Mouse (Mus musculus): ENCODE measurements around the gene Sap25.
A peak's percentile ranks its signal among the peaks of the same experiment; 100 is the strongest.

Gene Sap25

GRCm38 (mm10) chr5:137660064-137660688 is 19.0 kb downstream of the Sap25 start:
- DNase-seq (ENCODE audit: low spot score in 2 of 2) = peak; percentile 59 to 83

GRCm38 (mm10) chr5:137663057-137663456 is 21.9 kb downstream of the Sap25 start:
- no peak for DNase-seq (ENCODE audit: low spot score in 2 of 2)

- peak in 1 of 2 experiments; percentile 31 for DNase-seq (ENCODE audit: low spot score in 2 of 2)
These were observed 27.8 kb downstream of the Sap25 start for GRCm38 (mm10) chr5:137668971-137669370.

DNA sequence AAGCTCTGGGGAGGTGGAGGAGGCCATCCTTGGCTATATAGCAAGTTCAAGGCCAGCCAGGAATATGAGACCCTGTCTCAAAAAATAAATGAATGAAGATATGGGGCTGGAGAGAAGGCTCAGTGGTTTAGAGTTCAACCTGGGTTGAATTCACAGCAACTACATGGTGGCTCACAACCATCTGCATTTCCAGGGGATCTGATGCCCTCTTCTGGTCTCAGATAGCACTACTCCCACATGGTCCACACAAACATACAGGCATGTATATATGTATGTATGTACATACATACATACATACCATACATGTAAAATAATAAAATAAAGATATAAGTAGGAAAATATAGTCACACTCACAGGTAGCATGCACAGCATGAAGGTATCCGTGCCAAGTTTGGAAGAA is 29.1 kb downstream of the Sap25 start:
- no peak for DNase-seq (ENCODE audit: low spot score in 2 of 2)

- peak; percentile 53 to 74 for DNase-seq (ENCODE audit: low spot score in 2 of 2)
These were observed 30.5 kb downstream of the Sap25 start for GRCm38 (mm10) chr5:137671443-137672240.

GRCm38 (mm10) chr5:137672361-137672760 is 31.2 kb downstream of the Sap25 start:
- DNase-seq (ENCODE audit: low spot score in 2 of 2) = no peak

GRCm38 (mm10) chr5:137673015-137673414 is 31.9 kb downstream of the Sap25 start:
- DNase-seq (ENCODE audit: low spot score in 2 of 2) = no peak

DNA sequence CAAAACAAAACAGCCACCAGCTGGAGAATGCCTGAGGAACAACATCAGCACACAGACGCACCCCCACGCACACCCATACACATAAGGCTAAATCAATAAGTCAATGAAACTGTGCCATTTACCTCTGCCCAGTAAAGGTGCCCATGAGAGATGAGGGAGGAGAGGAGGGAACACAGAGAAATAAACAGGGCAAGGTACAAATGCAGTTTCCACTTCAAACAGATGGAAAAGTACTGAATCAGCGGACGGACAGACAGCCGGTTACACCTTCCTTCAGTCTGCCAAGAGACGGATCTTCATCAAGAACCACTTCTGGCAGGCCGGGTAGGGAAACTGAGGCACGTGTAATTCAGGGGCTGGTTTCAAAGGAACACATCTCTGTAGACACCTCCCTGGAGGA is 33.7 kb downstream of the Sap25 start:
- no peak for DNase-seq (ENCODE audit: low spot score in 2 of 2)

DNA sequence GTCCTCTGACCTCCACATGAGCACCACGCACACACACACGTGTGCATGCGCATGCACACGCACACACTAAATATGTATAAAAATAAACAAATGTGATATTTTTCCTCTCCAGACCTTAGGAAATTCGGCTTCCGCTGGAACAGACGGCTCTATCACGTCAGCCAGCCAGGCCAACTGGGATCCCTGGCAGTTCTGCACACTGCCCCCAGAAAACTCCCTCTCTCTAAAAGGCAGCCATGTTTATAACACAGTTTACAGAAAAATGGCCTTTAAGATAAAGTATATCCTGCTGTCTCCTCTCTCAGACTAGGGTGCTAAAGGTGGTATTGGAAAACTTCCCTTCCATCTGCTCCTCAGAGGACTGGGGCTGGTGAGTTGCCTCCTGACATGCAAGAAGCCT is 36.7 kb downstream of the Sap25 start:
- no peak for DNase-seq (ENCODE audit: low spot score in 2 of 2)

GRCm38 (mm10) chr5:137678736-137679135 is 37.6 kb downstream of the Sap25 start:
- DNase-seq (ENCODE audit: low spot score in 2 of 2) = no peak

DNA sequence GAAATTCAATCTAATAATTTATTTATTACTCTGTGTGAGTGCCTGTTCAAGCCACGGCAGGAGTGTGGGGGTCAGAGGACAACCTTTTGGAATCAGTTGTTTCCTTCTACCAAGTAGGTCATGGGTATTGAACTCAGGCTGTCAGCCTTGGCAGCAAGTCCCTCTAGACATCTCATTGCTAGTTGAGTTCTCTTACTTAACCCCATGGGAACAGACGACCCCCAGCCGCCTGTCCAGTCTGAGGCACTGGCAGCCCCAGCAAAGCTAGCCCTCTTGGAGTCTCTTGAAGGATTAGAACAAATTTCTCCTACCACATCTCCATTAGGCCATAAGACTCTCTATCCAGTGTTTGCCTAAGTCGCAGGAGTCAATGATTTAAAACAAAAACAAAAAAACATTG is 38.6 kb downstream of the Sap25 start:
- no peak for DNase-seq (ENCODE audit: low spot score in 2 of 2)

- no peak for DNase-seq (ENCODE audit: low spot score in 2 of 2)
These were observed 41.4 kb downstream of the Sap25 start for GRCm38 (mm10) chr5:137682526-137682925.

- no peak for DNase-seq (ENCODE audit: low spot score in 2 of 2)
These were observed 42.5 kb downstream of the Sap25 start for GRCm38 (mm10) chr5:137683388-137684293.

DNA sequence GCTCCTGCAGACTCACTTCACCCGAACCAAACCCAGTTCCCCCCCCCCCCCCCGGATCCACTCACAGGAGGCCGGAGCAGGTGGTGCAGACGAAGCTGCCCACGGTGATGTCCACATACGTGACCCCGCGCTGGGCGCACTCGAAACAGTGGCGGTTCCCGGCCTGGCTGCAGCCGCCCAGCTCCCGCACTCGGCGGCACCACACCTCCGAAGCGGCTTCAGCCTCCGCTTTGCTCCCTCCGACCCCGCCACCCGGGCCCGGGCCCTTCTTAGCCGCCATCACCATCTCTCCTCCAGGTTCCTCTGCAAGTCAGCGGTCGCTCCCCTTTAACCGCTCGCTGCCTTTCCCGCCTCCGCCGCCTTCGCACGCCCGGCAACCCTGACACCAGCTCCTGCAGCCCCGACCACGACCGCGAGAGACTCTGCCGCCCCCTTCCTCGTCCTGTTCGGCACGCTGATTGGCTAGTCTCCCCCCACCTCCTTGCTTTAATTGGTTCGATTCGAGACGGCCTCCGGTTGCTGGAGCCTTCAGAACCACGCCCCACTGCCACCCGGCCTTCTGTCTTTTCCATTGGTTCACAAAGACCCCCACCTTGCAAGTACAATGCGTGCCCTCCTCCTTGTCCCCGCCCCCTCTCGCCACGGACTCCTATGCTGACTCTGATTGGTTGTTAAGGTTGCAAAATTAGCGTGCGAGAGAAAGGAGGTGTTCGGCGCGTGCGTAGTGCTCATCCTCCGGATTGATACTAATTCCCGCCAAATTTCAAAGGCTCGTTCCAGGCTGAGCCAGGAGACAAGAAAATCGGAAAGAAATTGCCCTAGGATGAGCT is 43.4 kb downstream of the Sap25 start, which contains the start of gene Agfg2:
TSS of gene Agfg2 (minus strand) at position 433 of the 830 bp plus-strand sequence.
- peak; percentile 96 to 99 for DNase-seq (ENCODE audit: low spot score in 2 of 2)

DNA sequence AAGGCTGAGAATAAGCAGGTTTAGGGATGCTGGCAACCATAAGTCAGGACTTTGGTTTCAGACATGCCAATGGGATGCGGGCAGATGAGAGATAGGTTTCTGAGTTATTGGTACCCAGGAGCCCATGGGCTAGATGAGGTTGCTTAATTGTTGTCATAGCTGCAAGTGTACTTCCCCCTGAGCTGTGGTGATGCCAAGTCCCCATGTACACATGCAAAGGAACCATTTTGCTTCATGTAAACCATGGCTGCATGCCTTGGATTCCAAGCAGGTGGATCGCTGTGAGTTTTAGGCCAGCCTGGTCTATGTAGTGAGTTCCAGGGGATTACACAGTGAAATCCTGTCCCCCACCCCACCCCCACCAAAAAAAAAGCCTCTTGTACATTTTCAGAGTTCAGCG is 44.5 kb downstream of the Sap25 start:
- DNase-seq (ENCODE audit: low spot score in 2 of 2) = no peak

DNA sequence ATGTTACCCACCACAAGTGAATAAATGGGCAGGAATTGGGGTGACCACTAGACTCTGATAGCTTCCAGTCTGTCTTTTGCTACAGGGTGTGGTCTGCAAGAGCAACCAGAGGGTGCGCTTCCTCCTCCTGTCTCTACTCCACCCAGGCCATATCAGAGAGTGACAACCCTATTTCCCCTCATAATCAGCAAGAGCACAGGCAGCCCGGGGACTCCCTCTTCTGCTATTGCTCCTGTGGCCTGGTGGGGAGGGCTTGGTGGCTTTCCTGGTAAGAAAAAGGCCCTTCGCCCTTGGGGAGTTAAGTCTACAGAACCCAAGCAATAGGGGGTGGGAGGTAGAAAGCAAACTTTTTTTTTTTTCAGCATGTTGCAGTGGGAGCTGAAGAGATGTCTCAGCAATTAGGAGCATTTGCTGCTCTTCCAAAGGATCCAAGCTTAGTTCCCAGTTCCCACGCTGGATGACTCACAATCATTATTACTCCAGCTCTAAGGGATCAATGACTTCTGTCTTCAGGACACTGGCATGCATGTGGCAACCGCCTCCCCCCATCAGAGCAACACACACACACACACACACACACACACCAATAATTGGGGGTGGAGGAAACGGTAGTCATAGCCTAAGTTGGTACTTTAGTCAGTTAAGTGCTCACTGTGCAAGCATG is 45.1 kb downstream of the Sap25 start:
- no peak for DNase-seq (ENCODE audit: low spot score in 2 of 2)

GRCm38 (mm10) chr5:137689974-137690373 is 48.8 kb downstream of the Sap25 start:
- DNase-seq (ENCODE audit: low spot score in 2 of 2) = no peak

GRCm38 (mm10) chr5:137690531-137690930 is 49.4 kb downstream of the Sap25 start:
- DNase-seq (ENCODE audit: low spot score in 2 of 2) = no peak

DNA sequence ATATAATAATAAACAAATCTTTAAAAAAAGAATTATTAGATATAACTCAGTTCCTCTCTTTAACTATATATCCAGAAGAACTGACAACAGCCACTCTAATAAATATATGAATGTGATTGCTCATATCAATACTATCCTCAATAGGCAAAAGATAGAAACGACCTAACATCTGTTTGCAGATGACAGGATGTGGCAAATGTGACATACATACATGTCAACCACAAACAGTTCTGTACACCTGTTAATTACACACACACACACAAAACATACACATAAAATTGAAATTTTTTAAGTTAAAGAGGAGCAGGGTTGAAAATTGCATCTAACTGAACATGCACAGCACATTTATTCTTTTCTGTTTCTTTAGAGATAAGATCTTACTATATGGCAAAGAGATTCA is 50.7 kb downstream of the Sap25 start:
- DNase-seq (ENCODE audit: low spot score in 2 of 2) = no peak
